Mouse (Mus musculus) thymus, adult 2 months (tissue): Measurements from ENCODE around the gene Mapk6.

Experiments
- CTCF ChIP-seq: fragments of 200-500 bp; IDR thresholded peaks from 2 replicates; pipeline ENCODE4 v1.5.1; 2012; ENCODE audit warnings: mild to moderate bottlenecking, control low read depth, low read length, moderate library complexity, borderline replicate concordance; ENCODE audit not compliant: control insufficient read depth, poor library complexity, insufficient read depth; ENCODE audit errors: extremely low read depth
- POLR2A ChIP-seq: fragments of 200-500 bp; IDR thresholded peaks from 2 replicates; pipeline ENCODE4 v1.6.1; 2012; ENCODE audit warnings: mild to moderate bottlenecking, low read length, control low read depth, moderate library complexity; ENCODE audit not compliant: control insufficient read depth, poor library complexity, insufficient read depth; ENCODE audit errors: extremely low read depth

DNA sequence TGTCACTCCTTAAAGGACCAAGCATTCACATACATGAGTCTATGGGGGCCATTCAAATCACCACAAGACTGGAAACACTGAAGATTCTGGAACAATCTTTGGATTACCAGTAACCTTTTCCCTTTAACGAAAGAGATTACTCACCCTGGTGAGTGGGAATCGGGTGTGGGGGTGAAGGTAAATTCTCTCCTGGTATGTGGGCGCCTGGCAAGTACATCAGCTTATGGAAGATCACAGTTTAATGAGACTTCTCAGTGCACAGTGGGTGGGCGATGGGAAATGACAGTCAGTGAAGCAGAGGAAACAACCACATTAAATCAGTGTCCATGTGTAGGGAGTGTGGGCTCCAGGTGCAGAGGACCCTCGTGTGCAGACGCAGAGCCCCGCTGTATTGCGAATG lies 79.0 kb downstream of the Mapk6 start:
- TF ChIP-seq CTCF: no peak
- TF ChIP-seq POLR2A: no peak
